Mouse (Mus musculus) brain, adult 10 weeks (tissue): Measurements from ENCODE around the gene Olfr898. TPM values are rescaled to one million over a fixed set of nuclear protein-coding genes. Genes with fewer than 3 reads are reported as not detected.

ENCODE experiments used
- polyA plus RNA-seq: library from polyadenylated mRNA; stranded (reverse); fragments of 350-450 nt; fragmentation: Illumina TruSeq; extraction: RNeasy Lipid Tissue Mini Kit (QIAGEN cat#74804); gene quantifications from one replicate; pipeline ENCODE4 v1.2.3, GENCODE M21; 2015; ENCODE audit warnings: low read depth, low replicate concordance

Olfr898 gene
- not detected for polyA plus RNA-seq

DNA sequence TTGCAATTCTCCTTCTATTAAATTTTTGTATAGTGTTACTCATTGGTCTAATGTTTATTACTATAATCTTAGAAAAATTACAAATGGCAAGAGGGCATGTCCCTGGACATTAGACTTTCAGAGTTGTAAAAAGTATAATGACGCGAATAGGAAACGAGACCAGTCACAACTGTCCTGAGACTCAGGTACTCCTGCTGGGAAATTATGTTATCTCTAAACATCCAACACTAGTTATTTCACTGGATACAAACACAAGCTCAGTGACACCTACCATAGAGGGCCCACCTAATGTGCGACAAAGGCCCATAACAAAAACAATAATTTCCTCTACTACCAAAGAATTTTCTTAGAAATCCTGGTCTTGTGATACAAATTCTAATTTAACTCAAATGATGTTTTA lies at the start of gene Olfr898:
Gene Olfr898 (plus strand): TSS at position 301 of the 400 bp plus-strand sequence.

DNA sequence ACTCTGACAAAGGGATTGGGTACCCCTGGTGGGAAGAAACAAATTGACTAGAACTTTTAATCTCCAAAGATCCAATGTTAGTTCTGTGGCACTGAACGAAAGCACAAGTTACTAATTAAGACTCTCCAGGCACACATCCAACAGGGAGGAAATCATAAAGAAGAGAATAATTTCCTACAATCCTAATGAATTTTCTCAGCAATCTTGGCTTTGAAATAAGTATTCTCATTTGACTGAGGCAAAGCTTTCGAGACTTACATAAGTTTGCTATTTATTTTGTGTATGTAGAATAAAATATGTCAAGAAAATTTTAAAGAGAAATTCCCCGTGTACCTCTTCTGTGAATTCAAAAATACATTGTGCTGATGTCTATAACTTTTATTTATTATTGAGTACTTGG lies 19.5 kb upstream of the Olfr898 start, which contains the start of gene Olfr25:
Gene Olfr25 (plus strand): TSS at position 301 of the 400 bp plus-strand sequence.

DNA sequence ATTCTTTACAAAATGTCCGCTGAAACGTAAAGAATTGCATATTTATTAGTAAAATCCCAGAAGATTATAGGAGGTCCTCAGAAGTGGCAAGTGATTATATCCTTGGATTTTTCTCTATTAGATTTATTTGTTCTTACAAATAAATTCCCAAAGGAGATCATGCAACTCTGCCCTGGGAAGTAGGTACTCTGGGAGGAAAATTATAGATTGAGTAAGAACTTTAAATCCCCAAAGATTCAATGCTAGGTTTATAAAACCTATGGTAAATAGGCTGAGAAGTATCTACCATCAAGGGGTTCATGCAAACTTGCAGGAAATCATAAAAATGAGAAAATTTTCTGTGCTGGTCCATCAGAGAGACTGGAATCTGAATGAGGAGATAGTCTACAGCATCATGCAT lies 18.4 kb downstream of the Olfr898 start, which contains the start of gene Olfr250:
Gene Olfr250 (plus strand): TSS at position 301 of the 400 bp plus-strand sequence.

DNA sequence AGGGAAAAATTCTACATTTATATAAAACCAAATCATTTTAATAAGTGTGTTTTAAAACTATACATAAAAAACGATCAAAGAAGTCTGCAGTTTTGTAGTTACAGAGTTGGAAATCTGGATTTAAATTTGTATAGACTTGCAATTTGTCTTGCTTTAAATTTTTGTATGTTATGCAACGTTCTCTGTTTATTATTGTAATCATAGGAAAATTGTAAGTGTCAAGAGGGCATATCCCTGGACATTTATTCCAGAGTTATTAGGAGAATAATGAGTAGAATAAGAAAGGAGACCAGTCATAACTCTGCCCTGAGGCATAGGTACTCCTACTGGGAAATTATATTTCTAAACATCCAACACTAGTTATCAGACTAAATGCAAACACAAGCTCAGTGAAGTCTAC lies 28.6 kb downstream of the Olfr898 start, which contains the start of gene Olfr251:
Gene Olfr251 (plus strand): TSS at position 301 of the 400 bp plus-strand sequence.

DNA sequence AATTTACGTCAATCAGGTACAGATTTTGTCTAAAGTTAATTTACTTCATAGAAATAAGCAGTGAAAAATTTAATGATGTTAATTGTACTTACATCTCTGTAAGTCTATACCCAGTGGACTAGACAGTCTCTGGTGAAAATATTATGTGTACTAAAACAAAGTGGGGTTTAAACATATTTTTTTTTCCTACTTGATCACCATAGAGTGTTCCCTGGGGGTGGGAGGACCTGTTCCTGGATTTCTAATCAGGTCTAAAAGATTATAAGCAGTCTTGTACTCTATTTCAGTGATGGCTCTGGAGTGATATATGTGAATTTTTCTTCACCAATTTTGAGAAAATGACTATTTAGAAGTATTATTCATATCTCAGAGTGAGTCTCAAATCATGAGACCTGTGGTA lies 53.2 kb downstream of the Olfr898 start, which contains the start of gene Olfr147:
Gene Olfr147 (plus strand): TSS at position 301 of the 400 bp plus-strand sequence.

Other genes starting within 250 kb of the Olfr898 start
- gene Olfr888, start 240.3 kb upstream of the Olfr898 start, polyA plus RNA-seq, result not detected
- not detected for gene Olfr889, start 233.2 kb upstream of the Olfr898 start, polyA plus RNA-seq
- gene Olfr890, start 205.9 kb upstream of the Olfr898 start, polyA plus RNA-seq, result not detected
- gene Olfr891, start 167.6 kb upstream of the Olfr898 start, polyA plus RNA-seq, result not detected
- gene Olfr893, start 140.0 kb upstream of the Olfr898 start, polyA plus RNA-seq, result not detected
- not detected for gene Olfr894, start 130.4 kb upstream of the Olfr898 start, polyA plus RNA-seq
- not detected for gene Olfr143, start 95.6 kb upstream of the Olfr898 start, polyA plus RNA-seq
- not detected for gene Olfr895, start 80.6 kb upstream of the Olfr898 start, polyA plus RNA-seq
- not detected for gene Olfr896-ps1, start 57.3 kb upstream of the Olfr898 start, polyA plus RNA-seq
- gene Olfr25, start 19.4 kb upstream of the Olfr898 start, polyA plus RNA-seq, result not detected
- gene Olfr250, start 18.5 kb downstream of the Olfr898 start, polyA plus RNA-seq, result not detected
- gene Olfr251, start 28.7 kb downstream of the Olfr898 start, polyA plus RNA-seq, result not detected
- not detected for gene Olfr147, start 53.3 kb downstream of the Olfr898 start, polyA plus RNA-seq
- not detected for gene Olfr901, start 81.0 kb downstream of the Olfr898 start, polyA plus RNA-seq
- not detected for gene Olfr902, start 99.2 kb downstream of the Olfr898 start, polyA plus RNA-seq
- gene Olfr904, start 114.7 kb downstream of the Olfr898 start, polyA plus RNA-seq, result not detected
- not detected for gene Olfr905, start 122.7 kb downstream of the Olfr898 start, polyA plus RNA-seq
- not detected for gene Olfr906, start 138.7 kb downstream of the Olfr898 start, polyA plus RNA-seq
- not detected for gene Olfr907, start 147.4 kb downstream of the Olfr898 start, polyA plus RNA-seq
- not detected for gene Olfr911-ps1, start 173.2 kb downstream of the Olfr898 start, polyA plus RNA-seq
- gene Olfr910, start 189.4 kb downstream of the Olfr898 start, polyA plus RNA-seq, result not detected
- not detected for gene Olfr912, start 231.8 kb downstream of the Olfr898 start, polyA plus RNA-seq
- not detected for gene Olfr913, start 244.3 kb downstream of the Olfr898 start, polyA plus RNA-seq